Comparison of ENCODE assay signal across 8 mouse cellular contexts in genomic region chr2:132686756-132687737, GRCm38 (mm10). TPM values are rescaled to one million over a fixed set of nuclear protein-coding genes. Genes with fewer than 3 reads are reported as not detected.
DNase-seq lines count a peak whose midpoint lies in the region; ATAC-seq and TF ChIP-seq lines count a peak whose summit lies in the region.

Gene Shld1, plus strand, starts transcription at chr2:132686931.

- no peak for TF ChIP-seq CTCF in bone marrow macrophage, adult 2 months (IDR thresholded peaks at IDR 0.05; ENCODE audit: low read depth, low read length)
- TF ChIP-seq CTCF in embryonic fibroblast, embryonic 13.5 days (IDR thresholded peaks at IDR 0.05; ENCODE audit: borderline replicate concordance, insufficient read depth, low read length), result no peak

- H3K36me3 ChIP-seq in kidney, embryonic 14.5 days (ENCODE audit: control insufficient read depth, insufficient read depth, low read length), result no peaks in the 10 kb centered on the region
- H3K36me3 ChIP-seq in limb, embryonic 15.5 days, result no peaks in the 10 kb centered on the region

- ATAC-seq in kidney, embryonic 14.5 days (ENCODE audit: low FRiP score, low TSS enrichment), result peak; percentile 92
- peak; percentile 70 for ATAC-seq in limb, embryonic 15.5 days (ENCODE audit: insufficient number of reproducible peaks, low FRiP score, low TSS enrichment, low read depth)

- peak within 1 kb of the TSS; percentile 58 for H3K9ac ChIP-seq in kidney, embryonic 14.5 days (ENCODE audit: low read depth, low read length)
- H3K9ac ChIP-seq in limb, embryonic 15.5 days, result 0 out of 2 replicates have a peak within 1 kb of the TSS, but pooled peaks have one; percentile 44

- WGBS in kidney, embryonic 14.5 days, result 10% methylated on average over 33 of the region's 33 CpGs
- WGBS in limb, embryonic 15.5 days, result 8% methylated on average over 33 of the region's 33 CpGs

- no peaks in the 10 kb centered on the region for H3K27me3 ChIP-seq in kidney, embryonic 14.5 days (ENCODE audit: control insufficient read depth, insufficient read depth, low read length)
- H3K27me3 ChIP-seq in limb, embryonic 15.5 days, result no peaks in the 10 kb centered on the region

- peak within 1 kb of the TSS; percentile 35 for H3K4me2 ChIP-seq in kidney, embryonic 14.5 days (replicated peaks; ENCODE audit: low read depth, low read length)
- peak within 1 kb of the TSS; percentile 44 for H3K4me2 ChIP-seq in limb, embryonic 15.5 days

- peak; percentile 91 for DNase-seq in A20 (ENCODE audit: low read depth, low spot score)
- DNase-seq in heart, adult 9 months (ENCODE audit: low spot score in 2 of 2), result peak; percentile 92 to 94
- DNase-seq in monocyte, adult 2 months (ENCODE audit: low read depth in 1 of 2, low spot score in 2 of 2), result peak; percentile 54 to 68
- peak; percentile 87 to 92 for DNase-seq in spleen, postnatal 36 days (ENCODE audit: low spot score in 2 of 2)

- H3K4me1 ChIP-seq in bone marrow macrophage, adult 2 months (ENCODE audit: control insufficient read depth, insufficient read depth, low read length), result peaks cover 26% of the 10 kb centered on the region
- peaks cover 5% of the 10 kb centered on the region; the same call in 1 of the 2 replicates for H3K4me1 ChIP-seq in embryonic fibroblast, embryonic 13.5 days (ENCODE audit: control insufficient read depth, insufficient read depth, low read length)
- no peaks in the 10 kb centered on the region for H3K4me1 ChIP-seq in kidney, embryonic 14.5 days (ENCODE audit: control insufficient read depth, insufficient read depth, low read length)
- peaks cover 17% of the 10 kb centered on the region for H3K4me1 ChIP-seq in limb, embryonic 15.5 days

- TF ChIP-seq POLR2A in bone marrow macrophage, adult 2 months (IDR thresholded peaks at IDR 0.05; ENCODE audit: borderline replicate concordance, low read depth, low read length), result no peak
- peak; percentile 42; the same call in 1 of the 2 replicates for TF ChIP-seq POLR2A in embryonic fibroblast, embryonic 13.5 days (IDR thresholded peaks at IDR 0.05; ENCODE audit: low read depth, low read length)

- peak within 1 kb of the TSS; percentile 48 for H3K4me3 ChIP-seq in bone marrow macrophage, adult 2 months (ENCODE audit: insufficient read depth, low read length)
- peak within 1 kb of the TSS; percentile 47 for H3K4me3 ChIP-seq in embryonic fibroblast, embryonic 13.5 days (ENCODE audit: insufficient read depth, low read length)
- peak within 1 kb of the TSS; percentile 64 for H3K4me3 ChIP-seq in kidney, embryonic 14.5 days (ENCODE audit: low read length)
- peak within 1 kb of the TSS; percentile 66 for H3K4me3 ChIP-seq in limb, embryonic 15.5 days

- H3K9me3 ChIP-seq in kidney, embryonic 14.5 days (ENCODE audit: control insufficient read depth, low read length), result no peaks in the 10 kb centered on the region
- H3K9me3 ChIP-seq in limb, embryonic 15.5 days, result no peaks in the 10 kb centered on the region

- peak within 1 kb of the TSS; percentile 47 for H3K27ac ChIP-seq in bone marrow macrophage, adult 2 months (ENCODE audit: insufficient read depth, low read depth, low read length)
- no peak within 1 kb of the TSS for H3K27ac ChIP-seq in embryonic fibroblast, embryonic 13.5 days (ENCODE audit: insufficient read depth, low read length)
- peak within 1 kb of the TSS; percentile 49; the same call in 1 of the 2 replicates for H3K27ac ChIP-seq in kidney, embryonic 14.5 days (ENCODE audit: low read depth, low read length)
- peak within 1 kb of the TSS; percentile 75 for H3K27ac ChIP-seq in limb, embryonic 15.5 days

RNA-seq across cellular contexts. Expression of gene Shld1, which starts in this region (rescaled TPM):
- 14.5 and 15.9 TPM in 2 replicates for polyA plus RNA-seq in bone marrow macrophage, adult 2 months (2012; ENCODE audit: insufficient read depth, insufficient read length, missing spikeins)
- polyA plus RNA-seq in embryonic fibroblast, embryonic 13.5 days (2011; ENCODE audit: insufficient read length, low read depth, missing spikeins), result 3.1 and 5.3 TPM in 2 replicates
- 17.3 and 18.2 TPM in 2 replicates for polyA plus RNA-seq in kidney, embryonic 14.5 days (2014; fragmentation: Nextera tagmentation; extraction: Ambion mirVana)
- polyA plus RNA-seq in limb, embryonic 15.5 days (2015; fragmentation: Nextera tagmentation; extraction: Ambion mirVana), result 14.0 and 16.9 TPM in 2 replicates
